Mouse (Mus musculus): ENCODE measurements at regions not wholly inside any gene's neighbourhood (a gene's known extent, or its start where the extent isn't known, plus 50 kb on each side); places are given as distances from the start of the nearest gene placed in this dataset.

- DNase-seq (ENCODE audit: low read depth, low spot score): peak; percentile 26
Measured at GRCm38 (mm10) chr4:89446765-89447487, 136.1 kb upstream of the Cdkn2b start.

GRCm38 (mm10) chr4:89446156-89446716 is 135.4 kb upstream of the Cdkn2b start:
- no peak for DNase-seq (ENCODE audit: low read depth, low spot score)

- DNase-seq (ENCODE audit: low read depth, low spot score): no peak
Measured at GRCm38 (mm10) chr4:89445214-89446155, 134.6 kb upstream of the Cdkn2b start.

- DNase-seq (ENCODE audit: low read depth, low spot score): no peak
Measured at GRCm38 (mm10) chr4:89442526-89442925, 131.7 kb upstream of the Cdkn2b start.

- no peak for DNase-seq (ENCODE audit: low read depth, low spot score)
Measured at GRCm38 (mm10) chr4:89440821-89441220, 130.0 kb upstream of the Cdkn2b start.

GRCm38 (mm10) chr4:89440326-89440725 is 129.5 kb upstream of the Cdkn2b start:
- no peak for DNase-seq (ENCODE audit: low read depth, low spot score)

- no peak for DNase-seq (ENCODE audit: low read depth, low spot score)
Measured at GRCm38 (mm10) chr4:89438665-89439064, 127.8 kb upstream of the Cdkn2b start.

- DNase-seq (ENCODE audit: low read depth, low spot score): no peak
Measured at GRCm38 (mm10) chr4:89436764-89437163, 125.9 kb upstream of the Cdkn2b start.

GRCm38 (mm10) chr4:89434152-89434551 is 123.3 kb upstream of the Cdkn2b start:
- DNase-seq (ENCODE audit: low read depth, low spot score): no peak

- DNase-seq (ENCODE audit: low read depth, low spot score): no peak
Measured at GRCm38 (mm10) chr4:89433528-89433927, 122.7 kb upstream of the Cdkn2b start.

GRCm38 (mm10) chr4:89431520-89431919 is 120.7 kb upstream of the Cdkn2b start:
- DNase-seq (ENCODE audit: low read depth, low spot score): no peak

- no peak for DNase-seq (ENCODE audit: low read depth, low spot score)
Measured at GRCm38 (mm10) chr4:89428465-89428864, 117.6 kb upstream of the Cdkn2b start.

- DNase-seq (ENCODE audit: low read depth, low spot score): no peak
Measured at GRCm38 (mm10) chr4:89427345-89428293, 116.8 kb upstream of the Cdkn2b start.

GRCm38 (mm10) chr4:89425916-89426315 is 115.1 kb upstream of the Cdkn2b start:
- DNase-seq (ENCODE audit: low read depth, low spot score): no peak

- DNase-seq (ENCODE audit: low read depth, low spot score): no peak
Measured at GRCm38 (mm10) chr4:89421694-89422354, 111.0 kb upstream of the Cdkn2b start.

GRCm38 (mm10) chr4:89420868-89421267 is 110.0 kb upstream of the Cdkn2b start:
- DNase-seq (ENCODE audit: low read depth, low spot score): no peak

- DNase-seq (ENCODE audit: low read depth, low spot score): no peak
Measured at GRCm38 (mm10) chr4:89419507-89419906, 108.7 kb upstream of the Cdkn2b start.

GRCm38 (mm10) chr4:89405624-89406167 is 94.9 kb upstream of the Cdkn2b start:
- no peak for DNase-seq (ENCODE audit: low read depth, low spot score)

- DNase-seq (ENCODE audit: low read depth, low spot score): no peak
Measured at GRCm38 (mm10) chr4:89403151-89403550, 92.3 kb upstream of the Cdkn2b start.

- no peak for DNase-seq (ENCODE audit: low read depth, low spot score)
Measured at GRCm38 (mm10) chr4:89402324-89402723, 91.5 kb upstream of the Cdkn2b start.

All from A20 (cell line).